Mouse (Mus musculus): ENCODE measurements at regions not wholly inside any gene's neighbourhood (a gene's known extent, or its start where the extent isn't known, plus 50 kb on each side); places are given as distances from the start of the nearest gene placed in this dataset.

GRCm38 (mm10) chr15:93711150-93711784 lies 115.6 kb upstream of the Prickle1 start:
- TF ChIP-seq CTCF (IDR thresholded peaks at IDR 0.05; ENCODE audit: low read depth, low read length) (no peak), POLR2A (IDR thresholded peaks at IDR 0.05; ENCODE audit: insufficient read depth, low read length) (no peak), EP300 (IDR thresholded peaks at IDR 0.05; ENCODE audit: insufficient read depth, low read depth, low read length) (no peak)
